Mouse (Mus musculus) left cerebral cortex, postnatal 36 days (tissue): ENCODE results near the gene Prr15l. TPM values are rescaled to one million over a fixed set of nuclear protein-coding genes. Genes with fewer than 3 reads are reported as not detected.
A peak's percentile ranks its signal among the peaks of the same experiment; 100 is the strongest.

Experiments used
- DNase-seq, 2 experiments: peaks; one replicate each; pipeline ENCODE4 v3.0.0; 2021 to 2022; ENCODE audit warnings: low spot score in 2 of 2, mixed read lengths in 1 of 2
- intact Hi-C: fragments of 180-260 bp; cut with DNase I; formaldehyde crosslinking; loops from one replicate; pipeline ENCODE4 v1.15.1; 2025
- total RNA-seq, 2 experiments: library from RNA; stranded (reverse); gene quantifications; 2 replicates each; pipeline ENCODE4 v1.2.3; 2021

The Prr15l gene
- total RNA-seq, 2 experiments from 2014 or later, result not detected

GRCm38 (mm10) chr11:96970341-96970740 is 42.4 kb downstream of the Prr15l start:
- DNase-seq, result no peak

GRCm38 (mm10) chr11:96972906-96973305 is 45.0 kb downstream of the Prr15l start:
- intact Hi-C loops, result no loop called here
- no peak for DNase-seq

More at GRCm38 (mm10) chr11:96970341-96970740, 42.4 kb downstream of the Prr15l start:
- intact Hi-C loops, result no loop called here

- intact Hi-C loops, result no loop called here
- DNase-seq, result no peak
Observed at GRCm38 (mm10) chr11:96973426-96973964, 45.6 kb downstream of the Prr15l start.

DNA sequence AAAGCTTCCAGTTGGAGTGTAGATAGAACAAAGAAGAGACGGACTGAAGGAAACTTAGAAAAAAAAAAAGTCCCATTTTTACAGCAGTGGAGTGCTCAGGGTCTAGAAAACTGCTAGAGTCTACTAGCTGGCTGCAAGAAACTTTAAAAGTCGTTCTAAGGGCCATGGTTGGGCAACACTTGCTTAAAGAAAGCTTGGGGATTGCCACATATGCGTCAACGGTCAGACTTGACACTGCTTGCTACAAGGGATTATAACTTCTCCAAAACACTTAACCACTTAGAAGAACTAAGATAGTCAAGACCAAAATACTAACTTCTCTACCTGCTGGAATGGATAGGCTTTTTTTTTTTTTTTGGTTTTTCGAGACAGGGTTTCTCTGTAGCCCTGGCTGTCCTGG is 46.9 kb downstream of the Prr15l start:
- intact Hi-C loops, result loop anchor here (5.0 kb wide), 1 partner anchor 58 kb away; the partner anchor contains the start of gene Cdk5rap3
- no peak for DNase-seq

DNA sequence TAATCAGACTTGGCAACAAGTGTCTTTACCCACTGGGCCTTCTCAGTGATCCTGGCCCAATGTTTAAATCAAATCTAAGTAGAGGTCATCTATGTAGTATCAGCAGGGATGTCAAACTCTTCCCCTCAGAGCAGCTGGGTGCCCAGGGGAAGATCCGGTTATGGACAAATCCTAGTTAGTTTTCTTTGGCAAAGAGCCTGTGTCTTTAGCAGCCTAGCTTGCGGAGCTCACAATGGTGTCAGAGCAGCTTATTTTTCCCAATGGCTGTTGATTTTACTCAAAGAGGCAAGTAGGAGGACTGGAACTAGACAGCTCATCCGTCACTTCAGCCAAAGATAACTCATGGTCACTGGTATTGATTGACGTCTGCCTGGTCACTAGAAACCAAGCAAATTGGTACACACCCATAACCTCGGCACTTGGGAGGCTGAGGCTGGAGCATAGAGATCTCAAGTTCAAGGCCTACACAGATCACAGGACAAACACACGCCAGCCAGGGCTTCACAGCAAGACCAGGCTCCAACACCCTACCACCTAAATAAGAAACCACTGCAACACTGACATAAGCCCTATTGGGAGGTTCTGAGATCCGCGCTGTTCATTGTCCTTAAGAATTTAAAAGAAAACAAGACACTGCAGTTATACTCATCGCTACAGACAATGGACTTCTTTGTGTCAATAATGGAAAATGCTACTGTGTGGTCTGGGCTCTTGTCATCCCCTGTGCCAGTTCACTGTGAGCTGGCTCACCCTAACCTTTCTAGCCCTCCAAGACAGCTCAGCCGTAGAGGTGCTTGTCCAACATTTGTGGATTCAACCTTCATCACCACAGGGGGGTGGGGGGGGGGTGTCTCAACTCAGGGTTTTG is 47.8 kb downstream of the Prr15l start:
- no peak for DNase-seq
- intact Hi-C loops, result loop anchor here (5.0 kb wide), 1 partner anchor 58 kb away; the partner anchor contains the start of gene Cdk5rap3

- no peak for DNase-seq
- intact Hi-C loops, result loop anchor here (5.0 kb wide), 1 partner anchor 59 kb away; the partner anchor contains the start of gene Cdk5rap3
Observed at GRCm38 (mm10) chr11:96976379-96976687, 48.4 kb downstream of the Prr15l start.

GRCm38 (mm10) chr11:96976911-96977591 is 49.1 kb downstream of the Prr15l start:
- intact Hi-C loops, result loop anchor here (5.0 kb wide), 1 partner anchor 60 kb away; the partner anchor contains the start of gene Cdk5rap3
- peak in 1 of 2 experiments; percentile 91 for DNase-seq

DNA sequence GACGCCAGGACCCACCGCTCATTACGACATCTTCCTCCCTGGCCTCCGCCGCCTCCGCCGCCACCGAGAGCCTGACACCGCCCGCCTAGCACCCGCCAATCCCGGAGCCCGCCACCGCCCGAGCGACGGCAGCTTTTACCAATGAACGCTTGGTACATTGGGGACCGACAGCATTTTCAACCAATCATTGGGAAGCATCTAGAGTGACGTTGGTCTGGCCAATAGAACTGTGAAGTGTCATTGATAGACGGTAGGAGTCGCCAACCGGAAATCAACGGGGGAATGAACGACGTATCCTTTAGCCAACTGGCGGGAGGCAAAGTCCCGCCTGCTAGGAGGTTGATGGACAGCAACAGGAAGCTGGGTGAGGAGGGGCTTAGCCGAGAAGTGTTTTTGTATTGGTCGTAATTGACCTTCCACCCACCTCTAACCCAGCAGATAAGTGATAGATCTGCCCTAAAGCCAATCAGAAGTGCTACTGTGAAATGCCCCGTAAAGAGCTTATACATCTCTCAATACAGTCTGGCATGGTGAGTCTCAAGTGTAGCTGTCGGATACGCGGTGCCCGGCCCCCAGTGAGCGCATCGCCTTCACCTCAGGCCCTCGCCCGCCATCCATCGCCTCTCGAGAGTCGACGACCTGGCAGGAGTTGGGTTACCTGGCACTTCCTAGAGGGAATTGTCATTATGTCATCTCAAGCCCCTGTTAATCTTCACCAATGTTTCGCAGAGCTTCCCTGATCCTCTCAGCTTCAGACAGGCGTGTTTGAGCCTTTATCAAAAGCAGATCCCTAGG is 49.9 kb downstream of the Prr15l start:
- intact Hi-C loops, result loop anchor here (5.0 kb wide), 1 partner anchor 61 kb away; the partner anchor contains the start of gene Cdk5rap3
- DNase-seq, result peak; percentile 100

DNA sequence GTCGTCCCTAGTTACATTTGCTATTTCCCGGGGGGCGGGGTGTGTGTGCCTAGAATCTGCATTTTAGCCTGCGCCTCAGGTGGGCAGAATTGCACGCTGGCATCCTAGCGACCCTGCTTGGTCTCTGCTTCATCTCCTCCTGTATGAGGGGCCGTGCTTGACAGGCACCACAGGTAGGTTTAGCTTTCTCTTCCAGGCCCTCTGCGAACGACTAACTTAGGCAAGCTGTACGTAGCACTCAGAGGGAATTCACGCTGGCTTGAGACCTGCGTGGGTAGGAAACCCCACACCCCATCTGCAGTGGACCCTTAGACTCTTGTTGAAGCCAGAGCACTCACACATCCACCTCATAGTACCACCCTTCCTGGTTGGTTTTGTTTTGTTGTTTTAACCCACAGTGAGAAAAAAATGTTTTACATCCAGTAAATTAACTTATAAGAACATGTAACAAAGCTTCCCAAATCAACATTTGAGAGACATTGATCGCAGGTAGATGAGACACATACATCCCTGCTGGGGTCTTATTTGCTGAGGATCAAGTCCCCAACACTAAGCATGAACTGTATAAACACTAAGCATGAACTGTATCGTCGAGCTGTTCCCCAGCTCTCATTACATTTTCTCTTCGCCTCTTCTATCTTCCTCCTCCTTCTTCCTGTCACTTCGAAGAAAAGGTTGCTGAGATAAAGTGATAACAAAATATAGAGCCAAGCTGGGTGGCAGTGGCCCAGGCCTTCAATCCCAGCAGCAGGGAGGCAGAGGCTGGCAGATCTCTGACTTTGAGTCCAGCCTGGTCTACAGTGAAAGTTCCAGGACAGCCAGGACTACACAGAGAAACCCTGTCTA is 50.7 kb downstream of the Prr15l start:
- intact Hi-C loops, result loop anchor here (5.0 kb wide), 1 partner anchor 61 kb away; the partner anchor contains the start of gene Cdk5rap3
- no peak for DNase-seq

DNA sequence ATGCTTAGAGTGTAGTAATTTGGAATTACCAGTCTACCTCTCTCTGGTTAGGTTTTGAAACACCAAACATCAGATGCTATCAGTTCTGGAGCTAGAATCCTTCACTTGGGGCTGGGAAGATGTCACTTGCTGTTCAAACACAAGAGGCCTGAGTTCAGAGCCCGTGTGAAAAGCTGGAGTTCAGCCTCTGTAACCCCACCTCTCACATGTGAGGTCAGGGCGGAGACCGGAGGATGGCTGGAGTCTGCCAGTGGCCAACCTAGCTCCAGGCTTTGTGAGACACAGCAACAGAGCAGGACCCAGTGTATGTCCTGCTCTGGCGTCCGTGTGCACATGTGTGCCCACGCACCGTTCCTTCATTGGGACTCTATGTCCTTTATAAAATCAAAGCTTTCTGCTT is 51.4 kb downstream of the Prr15l start:
- intact Hi-C loops, result loop anchor here (5.0 kb wide), 1 partner anchor 62 kb away; the partner anchor contains the start of gene Cdk5rap3
- no peak for DNase-seq

DNA sequence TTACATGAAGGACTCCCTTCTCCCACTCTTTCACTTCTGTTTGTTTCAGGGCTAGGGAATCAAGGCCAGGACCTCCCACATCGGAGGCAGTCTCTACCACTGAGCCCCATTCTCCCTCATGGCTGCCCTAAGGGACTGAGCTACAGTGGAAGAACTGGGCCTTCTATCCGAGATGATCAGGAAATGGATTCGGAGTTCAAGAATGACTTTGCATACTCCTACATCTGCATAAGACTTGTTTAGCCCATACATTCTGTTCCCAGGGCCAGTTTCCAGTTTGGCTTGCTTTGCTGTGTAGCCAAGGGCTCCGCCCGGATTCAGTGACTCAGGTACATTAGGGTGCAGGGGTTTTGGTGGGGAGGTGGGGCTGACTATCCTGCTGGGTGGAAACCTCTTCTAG is 52.1 kb downstream of the Prr15l start:
- intact Hi-C loops, result loop anchor here (10.0 kb wide), 1 partner anchor 165 kb away; no protein-coding TSS in a partner anchor
- no peak for DNase-seq

DNA sequence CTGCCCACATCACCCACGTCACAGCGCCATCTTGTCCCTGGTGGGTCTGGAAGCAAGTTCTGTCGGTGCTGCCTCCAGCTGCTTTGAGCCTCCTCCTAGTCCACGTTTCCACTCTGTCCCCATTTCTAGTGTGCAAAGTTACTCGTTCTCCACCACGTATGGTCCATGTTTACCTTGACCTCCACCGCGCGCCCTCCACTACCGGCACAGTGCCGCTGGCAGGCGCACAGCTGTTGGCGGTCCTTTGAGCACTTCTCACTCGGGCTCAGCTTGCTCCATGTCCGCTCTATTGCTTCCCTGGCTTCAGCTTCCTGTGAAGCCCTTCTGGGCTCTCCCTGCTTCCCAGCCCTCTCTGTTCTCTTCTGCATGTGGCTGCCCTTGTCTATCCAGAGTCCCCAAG is 53.6 kb downstream of the Prr15l start:
- intact Hi-C loops, result loop anchor here (10.0 kb wide), 1 partner anchor 163 kb away; no protein-coding TSS in a partner anchor
- DNase-seq, result no peak

DNA sequence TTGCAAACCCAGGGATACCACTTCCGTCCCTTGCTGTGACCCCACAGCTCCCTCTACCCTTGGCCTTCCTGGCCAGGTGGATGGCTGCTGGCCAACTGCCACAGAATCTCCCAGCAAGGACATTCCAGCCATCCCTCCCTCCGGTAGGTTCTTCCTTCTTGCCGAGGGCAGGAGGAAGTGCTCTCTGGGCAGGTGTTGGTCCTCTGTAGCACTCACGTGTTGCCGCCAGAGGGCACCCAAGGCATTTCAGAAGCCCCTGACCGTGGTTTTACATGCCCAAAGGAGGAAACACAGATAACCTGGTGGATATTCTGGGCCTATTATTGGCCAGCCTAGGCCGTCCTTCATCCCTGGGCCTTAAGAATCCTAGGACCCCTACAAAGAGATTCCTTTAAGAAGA is 54.5 kb downstream of the Prr15l start:
- intact Hi-C loops, result loop anchor here (1.0 to 10.0 kb wide), 2 partner anchors 44 to 162 kb away; no protein-coding TSS in a partner anchor
- DNase-seq, result peak; percentile 77 to 78

GRCm38 (mm10) chr11:96982859-96983258 is 55.0 kb downstream of the Prr15l start, which contains the start of gene Sp2:
Gene Sp2 (minus strand): TSS chr11:96982959.
- DNase-seq, result no peak
- intact Hi-C loops, result loop anchor here (1.0 to 10.0 kb wide), 2 partner anchors 43 to 162 kb away; no protein-coding TSS in a partner anchor

GRCm38 (mm10) chr11:96984903-96985302 is 57.0 kb downstream of the Prr15l start:
- intact Hi-C loops, result loop anchor here (10.0 kb wide), 1 partner anchor 160 kb away; no protein-coding TSS in a partner anchor
- DNase-seq, result no peak

DNA sequence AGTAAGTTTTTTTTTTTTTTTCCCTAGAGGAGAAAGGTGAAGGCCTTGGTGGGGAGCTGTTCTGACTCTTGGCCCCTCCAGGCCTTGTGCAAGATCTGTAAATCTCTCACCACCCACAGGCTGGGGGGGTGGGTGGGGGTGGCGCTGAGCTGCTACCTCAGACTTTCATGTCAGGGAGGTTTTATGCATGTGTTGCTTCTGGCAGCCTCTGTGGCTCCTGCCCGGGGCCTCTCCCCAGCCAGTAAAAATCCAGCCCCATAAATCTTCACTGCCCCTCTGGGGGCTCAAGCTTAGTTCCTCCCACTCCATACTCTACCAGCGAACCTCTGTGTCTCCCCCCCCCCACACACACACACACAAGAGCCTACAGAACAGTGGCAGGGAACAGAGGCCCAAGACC is 58.6 kb downstream of the Prr15l start:
- intact Hi-C loops, result loop anchor here (10.0 kb wide), 1 partner anchor 158 kb away; no protein-coding TSS in a partner anchor
- no peak for DNase-seq
